Mouse (Mus musculus) megakaryocyte, embryonic 14.5 days (primary cell): ENCODE data around the gene Hoxa7. TPM values are rescaled to one million over a fixed set of nuclear protein-coding genes. Genes with fewer than 3 reads are reported as not detected.
A peak's percentile ranks its signal among the peaks of the same experiment; 100 is the strongest.

Source experiments
- H3K27me3 ChIP-seq: replicated peaks from 2 replicates; pipeline ENCODE3; 2012; ENCODE audit warnings: inconsistent platforms
- H3K36me3 ChIP-seq: replicated peaks from 2 replicates; pipeline ENCODE3; 2012; ENCODE audit warnings: low read length, inconsistent platforms, mixed read lengths
- H3K4me1 ChIP-seq: 2 replicates; pipeline ENCODE4 v1.6.1; 2012; ENCODE audit warnings: inconsistent platforms
- H3K4me3 ChIP-seq: replicated peaks from 2 replicates; pipeline ENCODE3; 2012; ENCODE audit warnings: moderate library complexity, mild to moderate bottlenecking, inconsistent platforms
- H3K9me3 ChIP-seq: 2 replicates; pipeline ENCODE4 v1.6.1; 2012; ENCODE audit warnings: inconsistent platforms
- FLI1 ChIP-seq: IDR thresholded peaks from 2 replicates; pipeline ENCODE4 v1.6.1; 2012; ENCODE audit warnings: low read length, inconsistent platforms, mixed read lengths
- GATA1 ChIP-seq: IDR thresholded peaks from 3 replicates; pipeline ENCODE4 v1.6.1; 2012; ENCODE audit warnings: mixed read lengths, low read length, inconsistent platforms, borderline replicate concordance
- polyA plus RNA-seq: library from polyadenylated mRNA; stranded (reverse); fragments of >175 nt; gene quantifications from 2 replicates; pipeline ENCODE4 v1.2.3, GENCODE M21; 2012; ENCODE audit warnings: low replicate concordance; ENCODE audit not compliant: insufficient read depth

The Hoxa7 gene
- polyA plus RNA-seq = 2.8 and 3.2 TPM in 2 replicates

DNA sequence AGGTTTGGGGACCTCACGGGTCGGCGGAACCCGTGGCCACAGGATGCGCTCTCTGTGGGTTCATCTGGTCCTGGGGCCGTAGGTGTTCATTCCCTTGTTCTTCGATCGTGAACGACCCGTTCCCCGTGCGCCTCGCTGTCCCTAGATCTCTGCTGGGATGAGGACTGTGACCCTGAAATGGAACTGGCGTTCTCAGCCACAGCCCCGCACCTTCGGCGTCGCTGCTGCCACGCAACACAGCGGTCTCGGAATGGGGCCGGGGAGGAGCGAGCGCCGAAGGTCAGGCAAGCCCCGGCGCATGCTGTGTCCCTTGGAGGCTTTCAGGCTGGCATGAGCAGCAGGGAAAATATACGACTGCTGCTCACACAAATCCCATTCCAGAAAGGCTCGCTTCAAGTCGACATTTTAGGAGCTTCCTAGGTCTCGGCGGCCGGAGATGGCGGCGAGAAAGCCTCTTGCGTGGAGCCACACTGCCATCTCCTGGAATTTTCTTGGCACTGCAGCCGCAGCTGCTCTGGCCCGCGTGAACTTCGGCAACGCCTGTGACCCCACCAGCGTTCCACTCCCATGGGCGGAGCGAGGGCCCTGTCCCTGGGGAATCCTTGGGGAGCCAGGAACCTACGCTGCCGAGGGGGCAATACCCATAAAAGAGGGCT is at the start of gene Hoxa7:
Gene Hoxa7, minus strand, starts transcription at position 518 of the 656 bp plus-strand sequence.
- no peaks in the 10 kb centered on the region for H3K9me3 ChIP-seq
- TF ChIP-seq FLI1 (no peak), GATA1 (no peak)
- peaks cover 84% of the 10 kb centered on the region for H3K4me1 ChIP-seq
- peaks cover 95% of the 10 kb centered on the region for H3K27me3 ChIP-seq
- no peaks in the 10 kb centered on the region for H3K36me3 ChIP-seq
- H3K4me3 ChIP-seq = peak within 1 kb of the TSS; percentile 94

DNA sequence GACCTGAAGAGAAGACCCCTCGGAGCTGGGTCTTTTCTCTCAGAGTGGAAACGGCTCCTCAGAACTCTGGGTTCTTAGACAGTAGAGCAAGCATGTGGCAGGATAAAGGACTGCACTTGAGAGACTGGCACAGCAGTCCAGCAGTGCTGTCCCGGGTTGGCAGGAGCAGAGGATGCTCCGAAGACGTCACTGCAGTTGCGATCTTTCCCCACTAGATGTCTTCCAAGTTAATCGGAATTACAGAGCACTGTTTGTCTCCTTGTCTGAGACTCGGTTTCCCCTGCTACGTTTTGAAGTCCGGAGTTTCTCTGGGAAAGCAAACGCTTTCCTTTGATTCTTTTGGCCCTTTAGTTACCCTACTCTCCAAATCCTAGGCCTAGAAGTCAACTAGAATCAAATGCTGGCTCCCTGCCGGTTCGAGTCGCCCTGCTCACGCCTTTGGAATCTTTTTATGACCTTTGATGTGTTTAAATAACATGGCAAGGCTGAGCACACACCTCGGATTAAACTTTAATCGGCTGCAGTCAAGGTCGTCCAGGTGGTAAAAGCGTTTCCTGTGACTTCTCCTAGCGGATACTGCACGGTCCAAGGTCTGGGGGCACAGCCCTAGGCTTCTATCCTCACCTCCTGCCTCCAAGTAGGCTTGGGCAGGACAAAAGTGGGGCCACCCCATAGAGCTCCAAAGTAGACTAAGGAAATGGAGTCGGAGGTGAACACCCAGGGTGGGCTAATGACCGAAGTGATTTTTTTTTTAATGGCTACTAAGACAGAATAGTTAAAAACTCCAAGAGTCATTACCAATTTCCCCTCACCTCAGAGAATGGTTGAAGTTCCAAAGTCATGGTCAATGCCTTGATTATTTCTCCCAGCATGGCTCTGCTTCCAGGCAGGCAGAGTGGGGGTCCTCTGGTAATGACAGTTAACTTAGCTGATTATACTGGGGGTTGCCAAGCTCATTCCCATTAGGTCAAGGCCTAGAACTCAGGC is 49.1 kb upstream of the Hoxa7 start:
- Histone ChIP-seq H3K9me3 (no peaks in the 10 kb centered on the region), H3K4me1 (peaks cover 21% of the 10 kb centered on the region), H3K4me3 (no peak overlapping the region), H3K27me3 (peaks cover 98% of the 10 kb centered on the region), H3K36me3 (no peaks in the 10 kb centered on the region)
- TF ChIP-seq FLI1 (no peak), GATA1 (no peak)

DNA sequence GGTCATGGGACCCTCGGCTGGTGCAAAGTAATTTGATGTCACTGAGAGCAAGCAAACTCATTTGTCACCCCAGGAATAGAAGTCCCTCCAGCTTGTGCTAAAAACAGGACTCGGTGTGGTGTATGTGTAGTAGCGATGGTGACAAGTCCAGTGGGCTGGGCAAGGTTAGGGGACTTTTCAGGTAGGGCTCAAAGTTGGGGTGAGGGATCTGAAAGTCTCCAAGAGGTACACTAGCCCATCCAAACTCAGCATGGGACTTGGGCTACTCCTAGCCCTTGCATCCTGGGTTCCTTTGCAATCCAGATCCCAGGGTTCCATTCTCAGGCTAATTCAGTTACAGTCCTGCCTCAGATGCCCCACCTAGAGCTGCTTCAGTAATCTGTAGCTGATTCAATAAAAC is 47.1 kb upstream of the Hoxa7 start:
- Histone ChIP-seq H3K36me3 (no peaks in the 10 kb centered on the region), H3K9me3 (peaks cover 7% of the 10 kb centered on the region; the same call in 1 of the 2 replicates), H3K4me1 (peaks cover 21% of the 10 kb centered on the region), H3K4me3 (no peak overlapping the region), H3K27me3 (peaks cover 98% of the 10 kb centered on the region)
- no peak for TF ChIP-seq GATA1

DNA sequence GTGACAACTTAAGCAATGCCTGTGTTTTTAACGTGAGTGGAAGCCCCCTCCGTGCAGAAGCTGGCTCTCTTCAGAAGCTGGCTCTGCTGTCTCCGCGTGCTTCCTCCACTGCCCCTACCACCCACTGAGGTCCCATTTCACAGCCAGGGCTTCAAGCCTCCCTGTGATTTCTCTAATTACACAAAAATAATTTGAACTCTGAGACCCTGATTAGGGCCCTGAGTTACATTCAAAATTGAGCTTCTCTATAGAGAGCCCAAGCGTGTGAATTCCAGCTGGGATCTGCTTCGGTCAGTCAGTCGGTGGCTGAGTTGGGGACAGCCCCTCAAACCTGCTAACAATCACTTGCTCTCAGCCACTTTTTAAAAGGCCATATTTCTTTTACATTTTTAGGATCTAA is 46.7 kb upstream of the Hoxa7 start:
- H3K36me3 ChIP-seq = no peaks in the 10 kb centered on the region
- H3K27me3 ChIP-seq = peaks cover 98% of the 10 kb centered on the region
- no peak for TF ChIP-seq FLI1
- TF ChIP-seq GATA1 = no peak
- H3K9me3 ChIP-seq = peaks cover 7% of the 10 kb centered on the region; the same call in 1 of the 2 replicates
- no peak overlapping the region for H3K4me3 ChIP-seq
- peaks cover 17% of the 10 kb centered on the region for H3K4me1 ChIP-seq

DNA sequence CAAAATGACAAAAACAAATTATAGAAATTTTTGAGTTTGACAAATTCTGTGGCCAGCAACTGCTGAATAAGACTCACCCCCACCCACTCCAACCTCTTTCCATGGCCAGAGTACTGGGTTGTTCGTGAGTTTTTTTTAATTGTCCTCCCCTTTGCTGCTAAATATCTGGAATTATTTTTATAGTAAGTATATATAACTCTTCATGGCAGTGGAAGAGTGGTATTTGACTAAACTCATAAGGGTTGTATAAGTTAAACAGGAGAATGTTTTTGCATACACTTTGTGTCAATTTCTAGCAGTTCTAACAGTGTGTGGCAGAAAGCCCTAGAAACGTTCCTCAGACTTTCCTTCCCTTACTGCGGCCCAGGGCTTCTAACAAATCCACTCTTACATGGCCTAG is 46.0 kb upstream of the Hoxa7 start:
- no peak for TF ChIP-seq FLI1
- no peak for TF ChIP-seq GATA1
- peaks cover 98% of the 10 kb centered on the region for H3K27me3 ChIP-seq
- peaks cover 7% of the 10 kb centered on the region; the same call in 1 of the 2 replicates for H3K9me3 ChIP-seq
- H3K4me1 ChIP-seq = peaks cover 22% of the 10 kb centered on the region
- H3K36me3 ChIP-seq = no peaks in the 10 kb centered on the region
- no peak overlapping the region for H3K4me3 ChIP-seq

DNA sequence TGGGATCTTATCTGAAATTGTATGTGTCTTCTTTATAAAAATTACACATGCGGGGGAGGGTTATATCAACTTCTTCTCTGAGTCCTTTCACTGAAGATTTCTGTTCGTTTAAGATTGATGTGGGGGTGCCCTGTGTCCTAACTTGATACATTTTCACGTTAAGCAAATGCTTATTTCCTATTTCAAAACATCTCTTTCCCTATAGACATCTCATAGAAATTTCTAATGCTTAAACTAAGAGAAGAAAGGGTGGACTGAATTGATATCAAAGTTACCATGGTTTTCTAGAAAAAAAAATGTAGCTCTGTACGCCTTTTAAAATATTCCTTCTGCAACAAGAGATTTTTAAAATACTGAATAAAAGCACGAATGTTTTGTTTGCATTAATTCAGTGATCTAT is 45.6 kb upstream of the Hoxa7 start:
- Histone ChIP-seq H3K27me3 (peaks cover 98% of the 10 kb centered on the region), H3K36me3 (no peaks in the 10 kb centered on the region), H3K4me3 (no peak overlapping the region), H3K4me1 (peaks cover 26% of the 10 kb centered on the region), H3K9me3 (peaks cover 7% of the 10 kb centered on the region; the same call in 1 of the 2 replicates)
- TF ChIP-seq GATA1 = no peak

DNA sequence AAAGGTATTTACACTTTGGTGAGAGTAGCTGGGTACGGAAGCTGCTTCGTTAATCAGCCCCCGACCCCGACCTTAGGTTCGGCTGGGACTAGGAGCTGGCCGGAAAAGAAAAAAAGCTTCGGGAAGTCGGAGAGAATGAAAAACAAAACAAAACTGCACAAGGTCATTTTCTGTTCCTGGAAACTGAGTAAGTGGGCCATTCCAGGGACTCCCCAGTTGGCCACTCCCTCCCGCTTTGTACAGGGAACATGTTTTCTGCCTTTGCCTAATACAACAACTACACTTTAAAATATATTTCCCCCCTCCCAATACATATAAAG is 45.0 kb upstream of the Hoxa7 start:
- TF ChIP-seq FLI1 = no peak
- no peak for TF ChIP-seq GATA1
- peaks cover 32% of the 10 kb centered on the region for H3K4me1 ChIP-seq
- peaks cover 7% of the 10 kb centered on the region; the same call in 1 of the 2 replicates for H3K9me3 ChIP-seq
- no peak overlapping the region for H3K4me3 ChIP-seq
- no peaks in the 10 kb centered on the region for H3K36me3 ChIP-seq
- H3K27me3 ChIP-seq = peaks cover 99% of the 10 kb centered on the region

DNA sequence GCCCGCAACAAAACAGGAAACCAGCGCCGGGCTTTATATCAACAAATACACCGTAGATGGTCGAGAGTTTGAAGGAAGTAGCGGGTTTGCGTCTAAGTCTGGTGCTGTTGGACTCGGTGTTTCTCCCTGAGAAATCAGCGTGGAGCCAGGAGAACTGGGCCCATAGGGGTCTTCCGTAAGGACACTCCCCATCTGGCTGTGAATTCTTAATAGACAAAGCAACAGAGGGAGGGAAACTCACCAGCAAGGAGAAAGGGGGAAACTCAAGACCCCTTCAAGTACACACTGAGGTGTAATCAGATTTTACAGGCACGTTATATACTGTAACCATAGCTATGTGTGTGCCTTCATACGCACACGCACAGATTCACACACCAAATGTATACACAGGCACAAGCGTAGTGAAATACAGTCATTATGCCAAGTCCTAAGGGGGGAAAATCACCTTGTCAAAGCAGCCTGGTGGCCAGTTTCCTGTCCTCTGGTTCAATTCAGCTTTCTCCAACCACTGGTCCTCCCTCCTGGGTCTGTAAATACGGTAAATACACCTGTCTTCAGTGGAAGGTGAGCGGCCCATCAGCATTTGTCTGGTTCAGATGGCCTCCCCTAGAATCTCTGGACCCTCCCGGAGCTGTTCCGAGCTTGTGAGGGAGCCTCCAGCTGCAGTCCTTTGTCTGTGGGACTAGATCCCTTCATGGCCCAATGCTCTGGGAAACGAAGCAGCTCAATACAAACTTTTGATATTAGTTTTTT is 44.4 kb upstream of the Hoxa7 start:
- Histone ChIP-seq H3K27me3 (peaks cover 99% of the 10 kb centered on the region), H3K9me3 (peaks cover 7% of the 10 kb centered on the region; the same call in 1 of the 2 replicates), H3K4me1 (peaks cover 37% of the 10 kb centered on the region), H3K4me3 (no peak overlapping the region), H3K36me3 (no peaks in the 10 kb centered on the region)
- TF ChIP-seq FLI1 (no peak), GATA1 (no peak)

DNA sequence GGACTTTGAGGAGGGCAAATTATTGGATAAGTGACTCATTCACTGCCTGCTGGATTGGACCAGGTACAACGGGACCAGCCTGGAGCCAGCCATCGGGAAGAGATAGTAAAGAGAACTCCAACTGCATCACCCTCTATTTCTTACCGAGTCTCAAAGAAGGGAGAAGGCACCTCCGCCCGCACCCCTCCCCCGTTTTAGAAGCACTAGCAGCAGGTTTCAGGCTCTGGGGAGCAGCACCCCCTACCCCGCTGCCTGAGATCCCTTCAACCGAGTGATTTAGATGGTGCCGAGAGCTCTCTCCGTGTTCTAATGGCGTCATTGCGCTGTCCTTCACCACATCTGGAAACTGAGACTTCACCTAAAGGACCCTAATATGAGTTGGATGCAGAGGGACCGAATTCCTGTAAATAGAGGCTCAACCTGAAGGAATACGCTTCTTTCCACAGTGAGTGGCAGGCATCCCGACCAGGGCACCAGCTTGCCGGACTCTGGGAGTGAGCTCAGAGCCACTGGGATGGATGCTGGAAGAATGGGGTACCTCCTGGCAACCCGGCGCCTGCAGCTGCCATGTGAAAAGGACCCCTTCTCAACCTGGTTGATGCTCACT is 43.8 kb upstream of the Hoxa7 start:
- Histone ChIP-seq H3K36me3 (no peaks in the 10 kb centered on the region), H3K4me3 (no peak overlapping the region), H3K9me3 (peaks cover 7% of the 10 kb centered on the region; the same call in 1 of the 2 replicates), H3K4me1 (peaks cover 37% of the 10 kb centered on the region), H3K27me3 (peaks cover 99% of the 10 kb centered on the region)
- TF ChIP-seq GATA1 (no peak), FLI1 (no peak)
